Mouse (Mus musculus) layer of hippocampus, postnatal 36 days (tissue): ENCODE results near the gene Zfp607a. TPM values are rescaled to one million over a fixed set of nuclear protein-coding genes. Genes with fewer than 3 reads are reported as not detected.
A peak's percentile ranks its signal among the peaks of the same experiment; 100 is the strongest.
"Not testable (repeated sequence)": the region's sequence is repeated elsewhere in the genome, so short reads cannot be mapped to it uniquely, and the experiment has no call there.

ENCODE experiments used
- DNase-seq, 2 experiments: peaks; one replicate each; pipeline ENCODE4 v3.0.0; 2022
- total RNA-seq, 2 experiments: library from RNA; stranded (reverse); gene quantifications; 2 replicates each; pipeline ENCODE4 v1.2.3; 2021

Gene Zfp607a
- total RNA-seq: 1 to 10 TPM; 1.9 to 2.5 TPM

- DNase-seq: no peak
Measured at GRCm38 (mm10) chr7:27857227-27857626, at the start of gene Zfp607a. Zfp607a (plus strand) TSS chr7:27857527.

GRCm38 (mm10) chr7:27818526-27819110 lies 38.7 kb upstream of the Zfp607a start:
- no peak for DNase-seq

DNA sequence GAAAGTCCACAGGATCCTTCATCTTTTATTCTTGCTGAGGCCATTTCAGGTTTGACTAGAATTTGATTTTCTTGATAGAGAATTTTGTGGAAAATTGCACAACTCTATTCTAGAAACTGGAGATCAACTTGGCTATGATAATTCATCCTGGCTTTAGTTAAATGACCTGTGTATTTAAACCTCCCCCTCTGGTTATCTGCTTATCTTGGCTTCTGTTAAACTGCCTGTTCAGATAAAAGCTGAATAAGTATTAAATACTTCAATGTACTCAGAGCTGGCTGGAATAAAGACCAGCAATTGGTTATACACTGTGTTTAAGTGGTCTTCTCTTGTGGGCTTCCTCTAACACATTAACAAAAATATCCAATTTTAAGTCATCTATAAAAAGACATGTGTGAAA lies 34.7 kb upstream of the Zfp607a start:
- no peak for DNase-seq

DNA sequence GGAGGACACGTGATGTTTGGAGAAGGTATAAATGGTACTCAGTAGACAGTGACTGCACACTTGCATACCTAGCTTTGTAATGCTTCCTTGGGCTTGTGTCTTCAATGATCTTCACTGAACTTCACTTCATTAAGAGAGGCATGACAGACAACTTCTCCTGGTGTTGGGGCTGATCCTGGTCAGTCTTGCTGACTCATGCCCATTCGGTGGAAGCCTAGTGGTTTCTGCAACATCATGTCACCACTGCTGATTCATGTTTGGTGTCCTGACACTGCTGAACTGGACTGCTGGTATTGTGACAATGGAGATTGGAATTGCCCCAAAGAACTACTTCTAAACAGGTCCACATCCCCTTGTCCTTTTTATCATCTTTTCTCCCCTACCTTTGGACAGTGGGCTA lies 23.2 kb upstream of the Zfp607a start:
- DNase-seq: no peak

DNA sequence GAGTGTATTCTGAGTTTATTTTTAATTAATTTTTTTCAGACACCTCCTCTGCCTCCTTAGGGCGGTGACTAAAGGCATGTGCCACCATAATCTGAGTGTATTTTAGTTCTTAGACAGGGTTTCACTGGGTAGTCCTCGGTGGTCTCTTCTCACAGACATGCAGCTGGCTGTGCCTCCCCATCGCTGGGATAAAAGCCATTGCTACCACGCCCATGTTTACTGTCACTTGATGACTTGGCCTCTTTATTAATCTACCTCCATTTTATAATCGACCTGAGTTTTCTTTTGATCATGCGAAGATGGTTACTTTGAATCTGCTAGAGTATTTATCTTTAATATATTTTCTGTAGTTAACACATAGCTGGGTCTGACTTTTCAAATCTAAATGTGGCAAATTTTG lies 19.4 kb upstream of the Zfp607a start:
- no peak for DNase-seq

GRCm38 (mm10) chr7:27838323-27839249 lies 18.7 kb upstream of the Zfp607a start, which contains the start of gene Zfp59:
Zfp59 (plus strand) TSS chr7:27838607.
- peak; percentile 85 to 87 for DNase-seq

- DNase-seq: no peak
Measured at GRCm38 (mm10) chr7:27839596-27839995, 17.7 kb upstream of the Zfp607a start.

DNA sequence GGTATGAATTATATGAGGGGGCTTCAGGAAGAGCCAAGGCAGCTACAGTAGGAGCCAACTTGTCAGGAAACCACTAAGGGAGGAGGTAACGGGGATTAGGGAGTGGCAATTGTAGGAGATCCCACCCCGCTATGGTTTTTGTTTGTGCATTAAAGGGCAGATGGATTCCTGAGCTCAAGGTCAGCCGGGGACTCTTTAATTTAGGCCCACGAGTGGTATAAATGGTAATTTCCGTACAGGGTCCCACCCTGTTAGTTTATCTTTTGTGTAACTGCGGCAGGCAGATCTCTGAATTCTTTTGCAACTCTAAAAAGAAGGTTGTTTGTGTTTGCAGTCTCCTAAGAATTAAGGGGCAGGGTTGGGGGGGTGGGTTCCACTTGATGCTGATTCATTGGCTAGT lies 17.2 kb upstream of the Zfp607a start:
- no peak for DNase-seq

GRCm38 (mm10) chr7:27859301-27860251 lies 2.2 kb downstream of the Zfp607a start:
- DNase-seq: no peak

DNA sequence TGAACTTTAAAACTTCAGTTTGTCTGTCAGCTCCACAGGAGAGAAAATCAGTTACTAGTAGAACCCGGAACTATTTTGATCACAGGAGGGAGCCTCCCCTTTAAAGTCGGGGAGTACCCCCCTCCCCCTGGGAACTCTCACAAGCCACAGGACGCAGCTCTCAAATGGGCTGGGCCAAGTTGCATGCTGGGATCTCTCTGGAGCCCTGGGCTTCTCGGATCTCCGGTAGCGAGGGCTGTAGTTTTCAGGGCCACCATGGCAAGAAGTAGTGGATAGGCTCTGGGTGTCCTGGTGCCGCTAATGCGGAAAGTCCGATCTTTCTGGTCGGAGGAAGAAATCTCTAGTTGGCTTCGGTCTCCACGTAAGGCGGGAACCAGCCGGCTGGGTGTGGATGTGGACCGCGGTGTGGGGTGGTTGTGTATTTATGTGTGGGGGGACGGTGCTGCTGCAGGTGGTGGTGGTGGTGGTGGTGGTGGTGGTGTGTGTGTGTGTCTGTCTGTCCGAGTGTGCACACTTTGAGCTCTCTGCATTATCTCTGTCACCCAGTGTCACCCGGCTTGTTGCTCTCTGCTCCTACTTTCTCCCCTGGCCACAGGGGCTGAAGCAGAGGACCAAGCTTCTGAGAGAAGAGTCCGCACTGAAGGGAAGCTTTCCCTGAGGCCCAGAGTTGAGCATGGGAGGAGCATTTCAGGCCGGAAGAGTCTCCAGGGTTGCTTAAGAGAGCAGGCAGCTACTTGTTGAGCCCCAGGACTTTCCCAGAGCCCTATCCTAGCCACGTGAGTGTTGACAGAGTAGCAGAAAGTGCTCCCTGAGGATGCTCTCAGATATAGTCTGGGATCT lies 3.3 kb downstream of the Zfp607a start:
- peak; percentile 41 to 54 for DNase-seq

DNA sequence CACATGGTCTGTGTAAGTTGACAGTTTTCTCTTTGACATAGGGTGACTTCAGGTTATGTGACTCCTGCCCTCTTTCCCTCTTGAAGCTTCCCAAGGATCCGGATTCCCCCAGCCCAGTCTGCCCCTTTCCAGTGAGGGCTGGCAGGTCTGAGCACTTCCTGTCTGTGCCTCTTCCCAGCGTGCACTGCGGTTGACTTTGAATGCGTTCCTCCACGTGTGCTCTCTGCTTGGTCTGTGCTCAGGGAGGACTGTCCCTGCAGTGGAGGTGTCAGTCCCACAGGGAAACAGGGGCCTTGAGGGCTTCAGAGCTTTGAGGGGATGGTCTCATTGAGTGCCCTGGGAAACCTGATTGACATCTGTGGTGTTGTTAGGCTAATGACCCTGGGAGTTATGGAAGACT lies 5.3 kb downstream of the Zfp607a start:
- DNase-seq: not testable (repeated sequence)

DNA sequence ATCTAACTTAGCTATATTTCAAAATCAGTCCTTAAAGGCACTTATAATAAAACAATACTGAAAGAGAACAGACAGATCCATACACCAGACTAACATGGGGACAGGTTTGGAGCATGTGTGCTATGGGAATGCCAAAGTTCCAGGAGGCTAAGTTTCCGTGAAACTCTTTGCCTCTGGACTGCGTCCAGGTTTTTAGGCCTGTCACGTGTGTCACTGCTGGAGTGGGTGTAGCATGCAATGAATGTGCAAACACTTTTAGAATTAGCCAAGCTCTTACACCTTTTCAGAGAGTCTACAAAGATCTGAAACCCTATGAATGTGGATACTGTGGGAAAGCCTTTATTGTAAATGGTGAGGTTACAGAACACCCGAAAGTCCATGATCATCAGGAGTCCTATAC lies 24.4 kb downstream of the Zfp607a start:
- DNase-seq: no peak

DNA sequence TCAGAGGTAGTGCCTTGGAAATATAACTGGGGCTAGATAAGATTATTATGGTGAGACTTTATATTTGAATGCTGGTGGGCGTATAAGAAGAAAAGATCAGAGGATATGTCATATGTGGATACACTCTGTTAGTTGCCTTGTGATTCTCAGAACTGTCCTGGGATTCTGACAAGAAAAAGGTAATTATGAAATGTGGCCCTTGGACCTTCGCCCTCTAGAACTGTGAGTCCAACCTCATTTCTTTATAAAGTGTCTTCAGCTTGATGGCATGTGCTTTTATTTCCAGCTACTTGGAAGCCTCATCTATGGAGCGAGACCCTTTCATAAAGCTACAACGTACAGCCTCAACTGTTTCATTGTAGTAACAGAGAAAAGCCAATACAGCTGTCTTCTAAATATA lies 43.3 kb downstream of the Zfp607a start:
- no peak for DNase-seq

DNA sequence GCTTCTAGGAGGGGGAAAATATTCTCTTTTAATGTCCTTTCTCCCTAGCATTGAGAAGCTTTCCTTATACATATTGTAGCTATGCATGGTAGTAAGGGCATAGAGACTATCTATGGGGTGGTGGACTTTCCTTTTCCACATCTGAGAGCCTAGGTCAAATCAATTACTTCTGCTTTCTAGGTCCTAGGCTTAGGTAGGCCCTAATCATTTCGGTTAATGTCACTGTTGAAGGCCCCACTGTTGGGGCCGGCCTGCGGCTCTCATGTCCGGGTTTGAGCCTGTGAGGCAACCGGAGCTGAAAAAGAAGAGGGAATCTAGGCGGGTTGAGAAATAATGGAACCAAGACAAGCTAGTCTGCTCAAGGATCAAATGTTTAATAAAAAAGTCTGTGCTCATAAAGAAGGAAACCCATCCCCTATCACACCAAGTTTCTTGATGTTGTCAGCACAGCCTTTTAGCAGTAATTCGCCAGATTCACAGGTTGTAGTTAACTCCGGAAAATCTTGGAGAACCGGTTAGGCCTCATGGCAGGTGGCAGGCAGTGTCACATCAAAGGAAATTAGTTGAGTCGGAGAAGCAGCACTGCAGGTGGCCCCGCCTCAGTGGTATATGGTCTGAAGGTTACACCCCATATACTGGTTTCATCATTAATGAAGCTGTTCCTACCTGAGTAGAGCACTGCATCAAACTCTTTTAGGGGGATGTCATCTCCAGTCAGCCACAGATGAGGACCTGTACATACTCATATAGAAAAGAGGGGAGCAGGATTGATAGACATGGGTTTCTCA lies 47.9 kb downstream of the Zfp607a start:
- no peak for DNase-seq

DNA sequence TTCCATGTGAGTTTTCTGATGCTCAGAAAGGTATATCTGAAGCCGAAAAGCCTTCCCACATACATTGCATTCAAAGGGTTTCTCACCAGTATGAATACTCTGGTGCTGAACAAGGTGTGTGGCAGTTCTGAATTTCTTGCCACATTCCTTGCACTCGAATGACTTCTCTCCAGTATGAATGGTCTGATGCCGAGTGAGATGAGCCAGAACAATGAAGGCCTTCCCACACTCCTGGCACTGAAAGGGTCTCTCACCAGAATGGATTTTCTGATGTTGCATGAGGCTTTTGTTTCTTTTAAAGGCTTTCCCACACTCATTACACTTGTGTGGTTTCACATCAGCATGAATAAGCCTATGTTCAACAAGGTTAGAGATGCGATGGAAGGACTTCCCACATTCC lies 53.6 kb downstream of the Zfp607a start:
- not testable (repeated sequence) for DNase-seq

GRCm38 (mm10) chr7:27927041-27927440 lies 69.7 kb downstream of the Zfp607a start:
- not testable (repeated sequence) for DNase-seq

DNA sequence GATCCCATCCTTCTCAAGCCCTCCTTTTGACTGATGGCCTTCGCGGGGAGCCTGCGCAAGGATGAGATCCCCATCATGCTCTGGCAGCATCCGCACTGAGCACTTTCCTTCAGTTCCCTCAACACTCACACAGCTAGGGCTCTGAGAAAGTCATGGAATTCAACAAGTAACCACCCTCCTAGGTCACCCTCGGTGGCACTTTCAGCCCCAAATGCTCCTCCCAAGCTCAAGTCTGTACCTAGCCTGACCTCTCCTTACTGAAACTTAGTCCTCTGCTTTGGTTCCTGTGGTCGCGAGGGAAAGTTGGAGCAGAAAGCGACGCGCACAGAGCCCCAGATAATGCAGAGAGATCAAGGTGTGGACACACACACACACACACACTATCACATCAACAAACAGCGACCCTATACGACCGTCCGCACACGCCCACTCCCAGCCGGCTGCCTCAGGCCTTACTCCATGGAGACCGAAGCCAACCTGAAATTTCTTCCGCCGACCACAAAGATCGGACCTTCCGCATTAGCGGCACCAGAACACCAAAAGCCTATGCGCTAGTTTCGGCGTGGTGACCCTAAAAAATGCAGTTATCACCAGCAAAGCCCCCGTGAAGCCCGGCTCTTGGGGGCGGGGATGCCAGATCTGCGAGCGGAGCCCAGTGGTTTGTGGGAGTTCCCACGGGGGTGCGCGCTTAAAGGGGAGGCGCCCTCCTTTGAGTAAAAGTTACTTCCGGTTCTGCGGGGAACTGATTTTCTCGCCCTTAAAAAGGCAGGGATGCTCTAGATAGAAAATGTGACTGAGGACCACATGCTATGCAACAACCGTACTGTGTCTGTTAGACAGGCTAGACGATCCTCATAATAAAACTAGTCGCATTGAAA lies 71.7 kb downstream of the Zfp607a start, which contains the start of gene Zfp974:
Gene Zfp974, minus strand, starts transcription at position 643 of the 878 bp plus-strand sequence.
- peak; percentile 58 to 66 for DNase-seq
